Mouse (Mus musculus) heart, postnatal 0 days (tissue): ENCODE measurements around the gene Sema7a. TPM values are rescaled to one million over a fixed set of nuclear protein-coding genes. Genes with fewer than 3 reads are reported as not detected.

ENCODE experiments used
- ATAC-seq: fragments of 200-750 bp; cut with Nextera tagmentation; 2 replicates; pipeline ENCODE4 v1.8.0; 2017; ENCODE audit warnings: low read depth, moderate number of reproducible peaks, moderate library complexity; ENCODE audit not compliant: insufficient read depth
- DNase-seq: peaks from one replicate; pipeline ENCODE4 v3.0.0-alpha.2; 2016; ENCODE audit warnings: low spot score
- H3K27ac ChIP-seq: fragments of 300-500 bp; sonication (generic); 2 replicates; pipeline ENCODE4 v1.5.1; 2014; ENCODE audit warnings: low read depth, mild to moderate bottlenecking
- H3K27me3 ChIP-seq: fragments of 300-500 bp; sonication (generic); 2 replicates; pipeline ENCODE4 v1.6.1; 2014; ENCODE audit warnings: low read length, mixed read lengths; ENCODE audit not compliant: control insufficient read depth, insufficient read depth
- H3K36me3 ChIP-seq: fragments of 300-500 bp; sonication (generic); replicated peaks from 2 replicates; pipeline ENCODE4 v1.6.1; 2014; ENCODE audit warnings: low read length, mixed read lengths; ENCODE audit not compliant: control insufficient read depth, insufficient read depth
- H3K4me1 ChIP-seq: fragments of 300-500 bp; sonication (generic); 2 replicates; pipeline ENCODE4 v1.6.1; 2014; ENCODE audit warnings: antibody characterized with exemption; ENCODE audit not compliant: control insufficient read depth, insufficient read depth
- H3K4me2 ChIP-seq: fragments of 300-500 bp; sonication (generic); 2 replicates; pipeline ENCODE4 v1.6.1; 2014; ENCODE audit warnings: low read depth, mild to moderate bottlenecking, low read length, moderate library complexity
- H3K4me3 ChIP-seq: fragments of 300-500 bp; sonication (generic); 2 replicates; pipeline ENCODE4 v1.5.1; 2014; ENCODE audit warnings: low read depth, low read length
- H3K9ac ChIP-seq: fragments of 300-500 bp; sonication (generic); replicated peaks from 2 replicates; pipeline ENCODE4 v1.6.1; 2014; ENCODE audit warnings: low read depth, low read length, mixed read lengths
- H3K9me3 ChIP-seq: fragments of 300-500 bp; sonication (generic); replicated peaks from 2 replicates; pipeline ENCODE4 v1.6.1; 2016; ENCODE audit warnings: low read length; ENCODE audit not compliant: control insufficient read depth
- CTCF ChIP-seq: IDR thresholded peaks from 2 replicates; pipeline ENCODE4 v1.5.1; 2016; ENCODE audit warnings: antibody characterized with exemption, control low read depth, low read depth
- EP300 ChIP-seq: IDR thresholded peaks from 2 replicates; pipeline ENCODE4 v1.6.1; 2016; ENCODE audit warnings: antibody characterized with exemption, low read depth
- WGBS: fragments of 180-500 bp; shearing (Covaris S2); extraction: QIAGEN DNeasy Blood & Tissue Kit; methylation state at CpG from one replicate; pipeline ENCODE4 v1.1.7; 2014; 5-methylcytosine and 5-hydroxymethylcytosine counted together
- polyA plus RNA-seq: library from polyadenylated mRNA; unstranded; fragments of >200 nt; fragmentation: Nextera tagmentation; extraction: Ambion mirVana; gene quantifications from 2 replicates; pipeline ENCODE4 v1.2.1, GENCODE M21; 2015
- total RNA-seq: library from RNA; depleted of rRNA; stranded (reverse); fragments of >200 nt; gene quantifications from 2 replicates; pipeline ENCODE4 v1.2.3, GENCODE M21; 2014; ENCODE audit warnings: low replicate concordance; rRNA removed

Sema7a gene
- total RNA-seq, result 12.4 and 16.8 TPM in 2 replicates
- polyA plus RNA-seq, result 0.63 and 1.2 TPM in 2 replicates

- no peak for TF ChIP-seq EP300
- TF ChIP-seq CTCF, result no peak
- ATAC-seq, result peak; percentile 76
- H3K9me3 ChIP-seq, result no peaks in the 10 kb centered on the region
- H3K4me2 ChIP-seq, result peak within 1 kb of the TSS; percentile 88
- H3K27me3 ChIP-seq, result peaks cover 51% of the 10 kb centered on the region
- 3% methylated on average over 58 of the region's 60 CpGs for WGBS
- no peaks in the 10 kb centered on the region; the same call in 1 of the 2 replicates for H3K4me1 ChIP-seq
- H3K9ac ChIP-seq, result peak within 1 kb of the TSS; percentile 76
- H3K36me3 ChIP-seq, result no peaks in the 10 kb centered on the region
- DNase-seq, result peak; percentile 61
- peak within 1 kb of the TSS; percentile 65 for H3K4me3 ChIP-seq
- peak within 1 kb of the TSS; percentile 16 for H3K27ac ChIP-seq
Measured at GRCm38 (mm10) chr9:57939431-57940348, at the start of gene Sema7a. TSS of gene Sema7a (plus strand) at chr9:57940112.

GRCm38 (mm10) chr9:57900478-57900877, 39.4 kb upstream of the Sema7a start:
- WGBS, result 32% methylated on average over 10 of the region's 10 CpGs

GRCm38 (mm10) chr9:57901197-57901596, 38.7 kb upstream of the Sema7a start:
- Histone ChIP-seq H3K27me3 (no peaks in the 10 kb centered on the region), H3K9me3 (no peaks in the 10 kb centered on the region), H3K4me2 (peak overlapping the region; percentile 11; the same call in 1 of the 2 replicates), H3K4me1 (peaks cover 6% of the 10 kb centered on the region; the same call in 1 of the 2 replicates), H3K9ac (no peak overlapping the region), H3K27ac (no peak overlapping the region), H3K36me3 (no peaks in the 10 kb centered on the region), H3K4me3 (no peak overlapping the region)
- no peak for ATAC-seq
- TF ChIP-seq CTCF, result no peak
- no peak for TF ChIP-seq EP300
- DNase-seq, result no peak
- 10% methylated on average over 9 of the region's 9 CpGs for WGBS

More at GRCm38 (mm10) chr9:57900478-57900877, 39.4 kb upstream of the Sema7a start:
- H3K27ac ChIP-seq, result no peak overlapping the region
- peaks cover 6% of the 10 kb centered on the region; the same call in 1 of the 2 replicates for H3K4me1 ChIP-seq
- no peaks in the 10 kb centered on the region for H3K9me3 ChIP-seq
- no peak for TF ChIP-seq EP300
- no peaks in the 10 kb centered on the region for H3K27me3 ChIP-seq
- H3K36me3 ChIP-seq, result no peaks in the 10 kb centered on the region
- ATAC-seq (no peak), DNase-seq (no peak)
- H3K9ac ChIP-seq, result no peak overlapping the region
- no peak overlapping the region for H3K4me2 ChIP-seq
- H3K4me3 ChIP-seq, result no peak overlapping the region

- Histone ChIP-seq H3K9me3 (no peaks in the 10 kb centered on the region), H3K4me3 (no peak overlapping the region), H3K27me3 (no peaks in the 10 kb centered on the region), H3K9ac (no peak overlapping the region), H3K4me1 (peaks cover 6% of the 10 kb centered on the region; the same call in 1 of the 2 replicates), H3K27ac (no peak overlapping the region), H3K4me2 (no peak overlapping the region), H3K36me3 (no peaks in the 10 kb centered on the region)
- TF ChIP-seq CTCF (no peak), EP300 (no peak)
- 74% methylated on average over 3 of the region's 3 CpGs for WGBS
- ATAC-seq, result no peak
- no peak for DNase-seq
Measured at GRCm38 (mm10) chr9:57901601-57902000, 38.3 kb upstream of the Sema7a start.

- Histone ChIP-seq H3K4me2 (no peak overlapping the region), H3K4me3 (no peak overlapping the region), H3K9me3 (no peaks in the 10 kb centered on the region), H3K36me3 (no peaks in the 10 kb centered on the region), H3K27ac (no peak overlapping the region), H3K4me1 (peaks cover 6% of the 10 kb centered on the region; the same call in 1 of the 2 replicates), H3K9ac (no peak overlapping the region), H3K27me3 (no peaks in the 10 kb centered on the region)
- 87% methylated on average over 4 of the region's 4 CpGs for WGBS
- TF ChIP-seq EP300 (no peak), CTCF (no peak)
- DNase-seq (no peak), ATAC-seq (no peak)
Measured at GRCm38 (mm10) chr9:57902132-57902531, 37.8 kb upstream of the Sema7a start.
